Mouse (Mus musculus): Measurements from ENCODE around the gene Rps13. TPM values are rescaled to one million over a fixed set of nuclear protein-coding genes. Genes with fewer than 3 reads are reported as not detected.

Gene Rps13
- polyA plus RNA-seq (2017; shearing (Covaris generic)) = 100 to 1,000 TPM; 545 to 594 TPM

GRCm38 (mm10) chr7:116333713-116334668 is at the start of gene Rps13:
Gene Rps13, minus strand, starts transcription at chr7:116334195.

GRCm38 (mm10) chr7:116307871-116308631 is 25.9 kb downstream of the Rps13 start, which contains the start of gene Plekha7:
Gene Plekha7, minus strand, starts transcription at chr7:116308376.

Other genes starting within 250 kb of the Rps13 start
- under 1 TPM; 0.19 to 0.36 TPM for gene Gm4353, start 249.6 kb downstream of the Rps13 start, polyA plus RNA-seq (2017; shearing (Covaris generic))
- gene Plekha7, start 25.8 kb downstream of the Rps13 start, polyA plus RNA-seq (2017; shearing (Covaris generic)) = 10 to 100 TPM in 1 of 2 experiments, 1 to 10 TPM in 1; 8.5 to 15.3 TPM
- 10 to 100 TPM; 29.5 to 54.9 TPM for gene Pik3c2a, start 109.3 kb upstream of the Rps13 start, polyA plus RNA-seq (2017; shearing (Covaris generic))
- gene Nucb2, start 170.2 kb upstream of the Rps13 start, polyA plus RNA-seq (2017; shearing (Covaris generic)) = 10 to 100 TPM; 10.9 to 33.9 TPM

All from inflammation-experienced regulatory T-cells (primary cell).